Mouse (Mus musculus) heart, postnatal 0 days (tissue): ENCODE measurements around the gene Alcam.

ENCODE experiments used
- CTCF ChIP-seq: IDR thresholded peaks from 2 replicates; pipeline ENCODE4 v1.5.1; 2016; ENCODE audit warnings: antibody characterized with exemption, control low read depth, low read depth
- EP300 ChIP-seq: IDR thresholded peaks from 2 replicates; pipeline ENCODE4 v1.6.1; 2016; ENCODE audit warnings: antibody characterized with exemption, low read depth

DNA sequence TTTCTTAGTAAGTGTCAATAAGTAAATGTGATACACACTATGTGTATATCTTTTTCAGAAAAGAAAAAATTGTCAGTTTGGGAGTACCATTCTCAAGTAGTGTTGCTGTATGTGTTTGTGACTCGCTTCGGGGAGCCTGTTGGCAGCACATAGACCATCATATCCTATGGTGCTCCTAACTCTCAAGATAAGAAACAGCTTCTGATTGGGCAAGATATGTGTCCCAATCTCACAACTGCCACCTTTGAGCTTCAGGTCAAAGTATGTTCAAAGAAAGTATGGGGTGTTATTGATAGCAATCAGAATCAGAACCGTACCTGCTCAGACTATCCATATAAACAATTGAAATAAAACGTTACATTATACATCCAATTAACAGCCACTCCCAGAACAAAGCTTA is 202.9 kb downstream of the Alcam start:
- no peak for TF ChIP-seq EP300
- TF ChIP-seq CTCF = no peak
